Mouse (Mus musculus): ENCODE data around the gene Iqcn.
A peak's percentile ranks its signal among the peaks of the same experiment; 100 is the strongest.

Iqcn gene

GRCm38 (mm10) chr8:70754871-70755660 lies 51.8 kb downstream of the Iqcn start:
- peak in 1 of 2 experiments; percentile 76 for DNase-seq (ENCODE audit: low spot score in 2 of 2)

DNA sequence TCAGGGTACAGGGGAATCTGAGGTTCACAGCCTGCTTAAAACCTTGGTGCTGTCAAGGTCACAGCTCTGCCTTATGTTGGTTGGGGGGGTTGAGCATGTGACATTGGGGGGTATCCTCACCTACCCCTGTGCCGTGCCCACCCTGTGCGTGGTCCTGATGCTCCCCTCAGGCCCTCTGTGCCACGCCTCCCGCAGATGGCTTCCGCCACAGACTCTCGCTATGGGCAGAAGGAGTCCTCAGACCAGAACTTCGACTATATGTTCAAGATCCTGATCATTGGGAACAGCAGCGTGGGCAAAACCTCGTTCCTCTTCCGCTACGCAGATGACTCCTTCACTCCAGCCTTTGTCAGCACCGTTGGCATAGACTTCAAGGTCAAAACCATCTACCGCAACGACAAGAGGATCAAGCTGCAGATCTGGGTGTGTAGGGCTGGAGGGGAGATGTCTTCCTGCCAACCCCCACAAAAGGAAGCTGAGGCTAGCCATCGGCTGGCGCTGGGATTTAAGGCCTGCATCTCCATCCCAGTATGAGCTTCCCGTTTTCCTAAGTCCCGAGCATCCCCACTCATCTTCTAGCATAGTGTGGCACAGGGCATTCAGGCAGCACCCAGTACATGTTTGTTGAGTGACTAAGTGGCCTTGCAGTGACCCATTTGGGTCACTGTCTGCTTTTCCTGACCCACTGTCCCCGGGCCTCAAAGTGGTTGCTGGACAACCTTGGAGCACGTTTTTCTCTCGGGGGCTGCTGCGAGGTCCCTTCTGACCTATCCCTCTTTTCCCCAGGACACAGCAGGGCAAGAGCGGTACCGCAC lies 52.6 kb downstream of the Iqcn start:
- peak in 1 of 2 experiments; percentile 15 for DNase-seq (ENCODE audit: low spot score in 2 of 2)

DNA sequence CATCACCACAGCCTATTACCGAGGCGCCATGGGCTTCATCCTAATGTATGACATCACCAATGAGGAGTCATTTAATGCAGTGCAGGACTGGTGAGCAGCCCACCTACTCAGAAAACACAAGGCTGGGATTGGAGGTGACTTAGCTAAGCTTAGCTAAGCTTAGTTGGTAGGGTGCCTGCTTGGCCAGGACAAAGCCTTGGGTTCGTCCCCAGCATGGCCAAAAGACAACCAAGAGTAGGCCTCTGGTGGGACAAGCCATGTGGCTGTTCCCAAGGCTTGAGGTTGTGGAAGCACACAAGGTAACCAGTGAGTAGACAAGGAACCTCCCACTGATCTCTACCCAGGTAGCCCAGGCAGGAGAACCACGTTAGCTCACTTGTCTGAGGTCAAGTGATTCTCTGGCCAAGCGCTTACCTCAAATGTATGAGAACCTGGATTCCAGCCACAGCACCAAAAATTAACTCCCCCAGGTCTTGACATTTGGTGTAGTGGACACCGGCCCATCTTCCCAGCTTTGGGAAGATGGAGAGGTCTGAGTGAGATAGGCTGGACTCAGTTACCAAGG lies 53.3 kb downstream of the Iqcn start:
- peak in 1 of 2 experiments; percentile 12 for DNase-seq (ENCODE audit: low spot score in 2 of 2)

DNA sequence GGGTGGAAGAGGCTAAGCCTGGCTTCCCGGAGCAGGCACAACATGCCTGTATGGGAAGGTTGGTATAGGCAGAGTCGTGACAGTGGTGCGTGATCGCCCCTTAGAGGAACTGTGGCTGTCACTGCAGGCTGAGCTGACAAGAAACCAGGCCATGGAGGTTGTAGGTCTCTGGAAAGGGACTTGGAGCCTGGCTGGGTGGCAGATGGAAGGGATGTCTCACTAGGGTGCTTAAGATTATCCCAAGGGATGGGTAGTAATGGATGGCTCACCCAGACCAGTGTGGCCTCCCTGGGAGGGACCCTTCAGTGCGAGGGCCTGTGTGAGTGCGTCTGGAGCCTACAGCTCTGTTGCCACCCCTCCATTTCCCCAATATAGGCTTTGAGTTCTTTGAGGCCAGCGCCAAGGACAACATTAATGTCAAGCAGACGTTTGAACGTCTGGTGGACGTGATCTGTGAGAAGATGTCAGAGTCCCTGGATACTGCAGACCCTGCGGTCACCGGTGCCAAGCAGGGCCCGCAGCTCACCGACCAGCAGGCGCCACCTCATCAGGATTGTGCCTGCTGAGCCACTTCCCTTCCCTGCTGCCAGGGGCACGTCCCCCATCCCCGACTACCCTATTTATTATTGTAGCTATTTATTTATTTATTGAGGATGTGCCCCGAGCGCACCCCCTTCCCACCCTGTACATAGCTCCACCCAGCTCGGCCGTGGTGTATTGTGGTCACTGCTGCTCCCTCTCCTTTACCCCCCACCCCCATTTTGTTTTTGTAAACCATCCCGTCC lies 54.5 kb downstream of the Iqcn start:
- DNase-seq (ENCODE audit: low spot score in 2 of 2): peak in 1 of 2 experiments; percentile 56

DNA sequence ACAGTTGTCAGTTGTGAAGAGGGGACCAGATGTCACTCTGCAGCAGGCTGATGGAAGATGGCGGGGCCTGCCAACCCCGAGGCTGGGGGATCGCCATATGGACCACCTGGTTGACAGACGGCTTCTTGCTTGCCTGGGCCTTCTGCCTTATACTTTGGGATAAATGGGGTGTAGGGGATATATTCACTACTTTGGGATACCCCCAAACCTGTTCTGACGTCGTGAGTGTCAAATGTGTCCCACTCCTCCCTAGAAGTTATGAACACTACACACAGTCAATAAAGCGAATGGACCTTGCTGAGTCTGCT lies 55.0 kb downstream of the Iqcn start:
- peak in 1 of 2 experiments; percentile 12 for DNase-seq (ENCODE audit: low spot score in 2 of 2)

DNA sequence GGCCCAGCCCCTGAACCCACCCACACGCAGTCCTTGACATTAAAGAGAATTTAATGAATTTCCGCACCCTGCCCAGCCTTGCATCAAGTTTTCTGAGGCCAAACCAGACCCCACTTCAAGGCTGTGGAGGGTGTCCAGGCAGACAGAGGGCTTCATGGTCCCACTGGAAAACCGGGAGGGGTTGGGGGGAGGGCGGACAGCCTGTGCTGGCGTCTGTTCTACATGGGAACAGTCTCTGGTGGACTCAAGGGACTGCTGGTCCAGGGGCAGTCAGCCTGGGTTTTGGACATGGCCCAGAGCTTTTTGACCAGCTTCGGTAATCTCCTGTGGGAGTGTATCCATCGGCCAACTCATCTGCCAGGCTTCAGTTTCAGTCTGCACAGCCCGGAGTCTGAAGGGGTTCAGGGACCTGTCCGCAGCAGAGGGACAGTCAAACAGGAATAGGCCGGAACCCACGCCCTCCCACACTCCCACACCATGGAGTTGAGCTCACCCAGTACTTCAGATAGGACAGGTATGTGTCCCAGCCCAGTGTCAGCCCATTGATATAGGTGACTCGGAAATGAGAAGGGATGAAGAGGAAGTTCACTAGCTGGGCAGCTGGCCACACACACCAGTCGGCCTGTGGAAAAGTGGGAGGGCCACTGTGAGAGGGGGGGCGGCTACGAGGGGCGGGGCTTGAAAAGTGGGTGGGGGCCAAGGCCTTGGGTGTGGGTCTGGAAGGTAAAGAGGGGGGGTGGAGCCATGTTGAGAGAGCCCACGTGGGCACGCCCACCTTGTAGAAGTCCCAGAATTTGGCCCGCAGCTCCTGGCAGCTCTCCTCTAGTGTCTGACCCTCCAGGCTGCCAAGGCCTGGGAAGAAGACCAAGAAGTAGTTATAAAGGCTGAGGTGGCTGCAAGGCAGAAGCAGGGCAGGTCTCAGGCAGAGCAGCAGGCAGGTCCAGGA lies 55.6 kb downstream of the Iqcn start:
- peak in 1 of 2 experiments; percentile 18 for DNase-seq (ENCODE audit: low spot score in 2 of 2)

- DNase-seq (ENCODE audit: low spot score in 2 of 2): peak in 1 of 2 experiments; percentile 60
Measured at GRCm38 (mm10) chr8:70760350-70760749, 57.1 kb downstream of the Iqcn start.

DNA sequence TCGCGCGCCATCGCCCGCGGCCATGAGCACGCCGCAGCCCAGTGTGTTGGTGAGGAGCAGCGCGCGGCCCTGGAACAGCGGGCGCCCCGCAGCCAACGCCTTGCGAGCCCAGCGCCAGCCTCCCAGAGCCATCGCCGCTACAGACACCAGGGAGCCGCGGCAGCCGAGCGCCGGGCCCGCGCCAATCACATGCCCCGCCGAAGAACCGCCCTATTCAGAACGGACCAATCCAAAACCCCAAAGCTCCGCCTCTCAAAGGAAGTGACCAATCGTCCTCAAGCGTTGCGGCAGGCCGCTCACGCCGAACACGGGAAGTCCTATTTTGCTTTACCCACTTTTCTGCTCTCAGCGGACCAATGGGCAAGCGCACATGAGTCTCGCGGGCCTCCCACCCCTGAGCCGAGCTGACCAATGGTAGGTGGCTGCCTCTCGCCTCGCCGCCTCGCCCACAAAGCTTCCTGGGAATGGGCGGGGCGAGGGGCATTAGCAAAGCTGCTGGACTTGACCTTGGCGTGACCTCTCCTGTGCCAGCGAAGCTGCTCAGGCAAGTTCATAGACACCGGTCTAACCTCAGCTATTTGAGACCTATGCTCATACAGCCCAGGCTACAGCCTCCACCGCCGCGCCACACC lies 57.6 kb downstream of the Iqcn start, which contains the start of gene Mpv17l2:
Gene Mpv17l2 (minus strand): TSS at position 172 of the 632 bp plus-strand sequence.
- DNase-seq (ENCODE audit: low spot score in 2 of 2): peak; percentile 90 to 96

DNA sequence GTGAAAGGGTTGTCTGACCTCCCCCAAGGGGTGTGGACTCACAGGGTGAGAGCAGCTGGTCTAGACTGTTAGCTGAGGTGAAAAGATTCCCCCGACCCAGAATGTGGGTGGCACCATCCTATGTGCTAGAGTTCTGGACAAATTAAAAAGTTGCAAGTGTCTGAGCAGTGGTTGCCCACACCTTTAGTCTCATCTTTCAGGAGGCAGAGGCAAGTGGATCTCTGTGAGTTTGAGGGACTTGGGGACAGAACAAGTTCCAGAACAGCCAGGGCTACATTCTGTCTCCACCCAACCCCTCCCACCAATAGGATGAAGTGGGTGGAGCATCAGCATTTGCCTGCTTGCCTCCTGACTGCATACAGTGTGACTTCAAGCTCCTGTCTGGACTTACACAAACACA lies 58.9 kb downstream of the Iqcn start:
- DNase-seq (ENCODE audit: low spot score in 2 of 2): peak; percentile 51 to 67

DNA sequence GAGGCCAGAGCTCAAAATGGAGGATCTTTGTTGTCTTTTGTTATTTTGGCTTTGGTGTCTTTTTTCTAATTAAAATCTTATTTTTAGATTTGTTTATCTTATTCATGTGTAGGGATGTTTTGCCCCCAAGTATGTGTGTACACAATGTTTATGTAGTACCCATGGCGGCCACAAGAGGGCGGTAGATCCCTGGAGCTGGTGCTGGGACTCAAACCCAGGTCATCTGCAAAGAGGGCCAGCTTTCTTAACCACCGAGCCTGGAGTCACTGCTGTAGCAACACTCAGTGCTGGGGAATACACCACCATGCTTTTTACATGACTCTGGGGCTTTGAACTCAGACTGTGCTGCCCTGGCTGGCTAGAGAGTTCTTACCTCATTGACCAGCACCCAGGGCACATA lies 60.1 kb downstream of the Iqcn start:
- DNase-seq (ENCODE audit: low spot score in 2 of 2): peak; percentile 83 to 88

GRCm38 (mm10) chr8:70764026-70764425 lies 60.8 kb downstream of the Iqcn start:
- peak; percentile 42 to 64 for DNase-seq (ENCODE audit: low spot score in 2 of 2)

- DNase-seq (ENCODE audit: low spot score in 2 of 2): no peak
Measured at GRCm38 (mm10) chr8:70764676-70765075, 61.4 kb downstream of the Iqcn start.

- no peak for DNase-seq (ENCODE audit: low spot score in 2 of 2)
Measured at GRCm38 (mm10) chr8:70765329-70765728, 62.1 kb downstream of the Iqcn start.

DNA sequence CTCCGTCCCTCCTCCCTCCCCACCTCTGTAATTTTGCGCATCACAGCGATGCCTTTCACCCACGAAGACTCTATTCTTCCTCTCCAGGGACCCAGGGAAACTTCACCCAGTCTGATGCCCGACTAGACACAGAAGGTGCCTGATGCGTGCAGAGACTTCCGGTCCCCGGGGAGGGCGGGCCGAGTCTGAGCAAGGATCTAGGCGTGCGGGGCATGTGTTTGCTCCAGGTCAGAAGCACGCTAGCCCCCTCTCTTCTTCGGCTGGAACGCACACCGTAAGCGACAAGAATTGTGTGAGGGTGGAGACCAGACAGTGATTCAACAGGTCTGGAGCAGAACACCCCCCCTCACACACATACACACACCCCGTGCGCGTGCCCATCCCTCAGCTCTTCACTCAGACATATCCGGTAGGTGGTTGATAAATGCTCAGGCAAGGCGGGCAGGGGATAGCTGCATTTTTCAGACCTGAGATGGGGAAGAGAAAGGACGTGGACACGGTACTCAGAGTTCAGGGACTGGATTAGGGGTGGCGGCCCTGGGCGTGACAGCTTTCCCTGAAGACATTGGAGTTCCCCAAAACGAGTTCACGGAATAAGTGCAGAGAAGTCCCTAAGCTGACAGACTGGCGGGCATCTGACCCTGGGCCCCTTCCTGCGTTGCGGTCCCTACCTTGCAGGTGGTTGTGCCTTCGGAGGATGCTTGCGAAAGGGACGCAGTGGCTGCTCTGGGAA lies 62.7 kb downstream of the Iqcn start:
- DNase-seq (ENCODE audit: low spot score in 2 of 2): peak; percentile 59 to 85

DNA sequence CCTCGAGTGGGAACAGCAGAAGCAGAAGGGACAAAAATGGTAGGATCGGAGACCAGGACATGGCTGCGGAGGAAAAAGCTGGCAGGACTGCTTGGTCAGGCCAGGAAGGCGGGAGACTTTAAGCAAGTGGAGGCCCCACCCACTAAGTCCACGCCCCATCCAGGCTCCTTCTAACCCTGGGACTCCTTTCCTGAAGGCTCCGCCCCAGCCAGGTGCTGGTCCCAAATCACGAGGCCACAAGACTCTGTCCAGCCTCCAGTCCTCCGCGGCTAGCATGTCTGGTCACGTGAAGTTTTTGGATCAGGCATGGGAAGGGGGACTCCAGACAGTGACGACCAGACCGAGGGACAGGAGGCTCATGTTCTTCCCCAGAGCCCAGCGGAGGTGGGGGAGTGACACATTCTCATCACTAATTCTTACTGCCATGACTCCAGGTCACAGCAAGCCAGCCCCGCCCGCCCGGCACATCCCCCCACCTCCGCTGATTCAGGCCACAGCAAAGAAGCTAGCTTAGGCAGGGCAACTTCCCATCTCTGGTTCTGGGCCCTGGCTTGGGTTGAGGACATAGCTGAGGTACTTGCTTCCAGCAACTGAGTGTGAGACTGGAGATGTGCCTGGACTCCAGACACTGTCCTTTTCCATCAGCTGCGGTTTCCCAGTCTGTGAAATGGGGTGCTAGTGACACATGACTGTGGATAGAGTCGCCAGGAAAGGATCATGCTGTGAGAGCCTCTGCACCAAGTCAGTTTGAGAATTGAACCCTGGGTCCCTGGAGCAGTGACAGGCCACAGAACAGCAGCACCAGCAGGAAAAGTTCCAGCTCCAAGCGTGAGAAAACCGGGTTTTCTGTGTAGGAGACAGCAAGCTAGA lies 63.5 kb downstream of the Iqcn start:
- DNase-seq (ENCODE audit: low spot score in 2 of 2): peak in 1 of 2 experiments; percentile 82

Measured in spleen, postnatal 10 days (tissue).